Mouse (Mus musculus) heart, adult 2 months (tissue): ENCODE measurements around the gene Slc22a18. TPM values are rescaled to one million over a fixed set of nuclear protein-coding genes. Genes with fewer than 3 reads are reported as not detected.
A peak's percentile ranks its signal among the peaks of the same experiment; 100 is the strongest.
"Not testable (repeated sequence)": the region's sequence is repeated elsewhere in the genome, so short reads cannot be mapped to it uniquely, and the experiment has no call there.

Experiments
- DNase-seq, 2 experiments: peaks; one replicate each; pipeline ENCODE4 v3.0.0; 2021
- H3K27ac ChIP-seq: fragments of 200-600 bp; 2 replicates; pipeline ENCODE4 v1.8.1; 2022
- H3K27me3 ChIP-seq: fragments of 200-500 bp; 2 replicates; pipeline ENCODE4 v1.6.1; 2012; ENCODE audit warnings: mild to moderate bottlenecking, low read length, inconsistent platforms, mixed read lengths; ENCODE audit not compliant: control insufficient read depth, insufficient read depth
- H3K36me3 ChIP-seq: fragments of 200-500 bp; 2 replicates; pipeline ENCODE4 v1.6.1; 2012; ENCODE audit warnings: low read length, inconsistent platforms; ENCODE audit not compliant: control insufficient read depth, insufficient read depth
- H3K4me1 ChIP-seq: fragments of 200-500 bp; 2 replicates; pipeline ENCODE4 v1.6.1; 2011; ENCODE audit warnings: low read length; ENCODE audit not compliant: control insufficient read depth, insufficient read depth
- H3K4me3 ChIP-seq: fragments of 200-600 bp; 2 replicates; pipeline ENCODE4 v1.8.1; 2022
- H3K79me2 ChIP-seq: fragments of 200-500 bp; replicated peaks from 2 replicates; pipeline ENCODE4 v1.6.1; 2012; ENCODE audit warnings: mild to moderate bottlenecking, inconsistent platforms, low read length, moderate library complexity, mixed read lengths; ENCODE audit not compliant: control insufficient read depth, insufficient read depth
- H3K9ac ChIP-seq: fragments of 200-500 bp; 2 replicates; pipeline ENCODE4 v1.6.1; 2012; ENCODE audit warnings: low read depth, mild to moderate bottlenecking, control low read depth, inconsistent platforms, low read length, mixed read lengths
- CTCF ChIP-seq: fragments of 200-600 bp; IDR thresholded peaks from 2 replicates; pipeline ENCODE4 v1.8.1; 2022; ENCODE audit warnings: antibody characterized with exemption, mild to moderate bottlenecking, moderate library complexity
- EP300 ChIP-seq: fragments of 200-500 bp; IDR thresholded peaks from 2 replicates; pipeline ENCODE4 v1.6.1; 2011; ENCODE audit warnings: low read depth, low read length, control low read depth; ENCODE audit not compliant: insufficient read depth
- POLR2A ChIP-seq: fragments of 200-500 bp; IDR thresholded peaks from 2 replicates; pipeline ENCODE4 v1.6.1; 2011; ENCODE audit warnings: mild to moderate bottlenecking, low read depth, low read length, control low read depth; ENCODE audit not compliant: insufficient read depth
- WGBS: fragments of 180-500 bp; shearing (Covaris S2); methylation state at CpG from one replicate; pipeline ENCODE4 v1.1.7; 2018; 5-methylcytosine and 5-hydroxymethylcytosine counted together
- intact Hi-C: fragments of 180-260 bp; cut with DNase I; formaldehyde crosslinking; loops from one replicate; pipeline ENCODE4 v1.15.1; 2025
- polyA plus RNA-seq: library from polyadenylated mRNA; depleted of rRNA; stranded (reverse); fragments of >200 nt; gene quantifications from 2 replicates; pipeline ENCODE4 v1.2.3, GENCODE M21; 2012
- total RNA-seq, 2 experiments: library from RNA; stranded (reverse); gene quantifications; 2 replicates each; pipeline ENCODE4 v1.2.3; 2021

Gene Slc22a18
- total and polyA plus RNA-seq, 3 experiments = 0.36 to 2.5 (median 0.42) TPM

- 74% methylated on average over 4 of the region's 4 CpGs for WGBS
- Histone ChIP-seq H3K27ac (no peak overlapping the region), H3K27me3 (no peaks in the 10 kb centered on the region), H3K79me2 (no peaks in the 10 kb centered on the region), H3K4me1 (no peaks in the 10 kb centered on the region), H3K4me3 (no peak overlapping the region), H3K9ac (no peak overlapping the region), H3K36me3 (no peaks in the 10 kb centered on the region)
- TF ChIP-seq POLR2A (no peak), EP300 (no peak), CTCF (peak; percentile 38)
- intact Hi-C loops = no loop called here
- DNase-seq = peak in 1 of 2 experiments; percentile 27
Measured at GRCm38 (mm10) chr7:143514416-143514768, 40.9 kb downstream of the Slc22a18 start.

- no peaks in the 10 kb centered on the region for H3K36me3 ChIP-seq
- no peak overlapping the region for H3K27ac ChIP-seq
- no peak for DNase-seq
- no peaks in the 10 kb centered on the region for H3K27me3 ChIP-seq
- whole genome bisulfite sequencing = 47% methylated on average over 4 of the region's 4 CpGs
- no peak overlapping the region for H3K9ac ChIP-seq
- no peak for TF ChIP-seq POLR2A
- no peak for TF ChIP-seq CTCF
- no peak for TF ChIP-seq EP300
- no peaks in the 10 kb centered on the region for H3K79me2 ChIP-seq
- intact Hi-C loops = no loop called here
- no peak overlapping the region for H3K4me3 ChIP-seq
- H3K4me1 ChIP-seq = no peaks in the 10 kb centered on the region
Measured at GRCm38 (mm10) chr7:143519333-143519732, 45.8 kb downstream of the Slc22a18 start.

DNA sequence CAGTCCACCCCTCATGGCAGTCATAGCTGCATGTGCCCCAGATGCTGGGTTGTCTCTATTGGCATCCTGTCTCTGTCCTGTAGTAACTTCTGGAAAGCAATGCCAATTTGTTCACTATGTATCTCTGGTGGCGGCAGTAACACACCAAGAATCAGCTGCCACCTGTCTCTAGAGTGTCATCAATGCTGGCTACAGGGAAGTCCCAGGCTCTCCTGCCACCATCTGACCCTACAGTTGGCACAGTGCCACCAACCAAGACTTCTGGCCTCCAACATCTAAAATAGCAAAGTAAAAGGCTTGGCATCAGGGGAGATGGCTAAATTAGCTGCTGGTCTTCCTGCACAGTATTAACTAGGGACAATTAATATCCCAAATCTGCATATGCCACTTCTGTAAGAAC lies 58.9 kb downstream of the Slc22a18 start:
- H3K4me3 ChIP-seq = no peak overlapping the region
- H3K36me3 ChIP-seq = peaks cover 23% of the 10 kb centered on the region
- TF ChIP-seq EP300 (no peak), POLR2A (no peak), CTCF (no peak)
- no peaks in the 10 kb centered on the region for H3K27me3 ChIP-seq
- peaks cover 7% of the 10 kb centered on the region; the same call in 1 of the 2 replicates for H3K79me2 ChIP-seq
- H3K27ac ChIP-seq = no peak overlapping the region
- WGBS = 66% methylated on average over 1 of the region's 1 CpGs
- no peak for DNase-seq
- H3K9ac ChIP-seq = no peak overlapping the region
- intact Hi-C loops = no loop called here
- H3K4me1 ChIP-seq = peaks cover 1% of the 10 kb centered on the region; the same call in 1 of the 2 replicates

GRCm38 (mm10) chr7:143533284-143533683 lies 59.7 kb downstream of the Slc22a18 start:
- H3K4me3 ChIP-seq = no peak overlapping the region
- DNase-seq = no peak
- no peak overlapping the region for H3K27ac ChIP-seq
- 67% methylated on average over 2 of the region's 2 CpGs for WGBS
- no peak overlapping the region for H3K9ac ChIP-seq
- H3K4me1 ChIP-seq = peaks cover 1% of the 10 kb centered on the region; the same call in 1 of the 2 replicates
- H3K36me3 ChIP-seq = peaks cover 30% of the 10 kb centered on the region
- no peak for TF ChIP-seq CTCF
- TF ChIP-seq POLR2A = no peak
- TF ChIP-seq EP300 = no peak
- no peaks in the 10 kb centered on the region for H3K27me3 ChIP-seq
- intact Hi-C loops = no loop called here
- H3K79me2 ChIP-seq = peaks cover 7% of the 10 kb centered on the region; the same call in 1 of the 2 replicates

- Histone ChIP-seq H3K9ac (no peak overlapping the region), H3K27me3 (no peaks in the 10 kb centered on the region), H3K4me1 (peaks cover 3% of the 10 kb centered on the region), H3K27ac (no peak overlapping the region), H3K79me2 (peaks cover 13% of the 10 kb centered on the region), H3K36me3 (peaks cover 44% of the 10 kb centered on the region), H3K4me3 (no peak overlapping the region)
- 66% methylated on average over 3 of the region's 3 CpGs for WGBS
- intact Hi-C loops = no loop called here
- no peak for TF ChIP-seq EP300
- TF ChIP-seq POLR2A = no peak
- no peak for TF ChIP-seq CTCF
- no peak for DNase-seq
Measured at GRCm38 (mm10) chr7:143536251-143536650, 62.7 kb downstream of the Slc22a18 start.

- H3K4me1 ChIP-seq, DNase-seq, intact Hi-C loops, H3K4me3 ChIP-seq, H3K27ac ChIP-seq, H3K9ac ChIP-seq, H3K27me3 ChIP-seq: not testable (repeated sequence)
- peaks cover 14% of the 10 kb centered on the region for H3K79me2 ChIP-seq
- 76% methylated on average over 6 of the region's 6 CpGs for WGBS
- peaks cover 47% of the 10 kb centered on the region for H3K36me3 ChIP-seq
Measured at GRCm38 (mm10) chr7:143538229-143538628, 64.7 kb downstream of the Slc22a18 start.
